ENCODE assay signal across 16 mouse cellular contexts in the genomic region with DNA sequence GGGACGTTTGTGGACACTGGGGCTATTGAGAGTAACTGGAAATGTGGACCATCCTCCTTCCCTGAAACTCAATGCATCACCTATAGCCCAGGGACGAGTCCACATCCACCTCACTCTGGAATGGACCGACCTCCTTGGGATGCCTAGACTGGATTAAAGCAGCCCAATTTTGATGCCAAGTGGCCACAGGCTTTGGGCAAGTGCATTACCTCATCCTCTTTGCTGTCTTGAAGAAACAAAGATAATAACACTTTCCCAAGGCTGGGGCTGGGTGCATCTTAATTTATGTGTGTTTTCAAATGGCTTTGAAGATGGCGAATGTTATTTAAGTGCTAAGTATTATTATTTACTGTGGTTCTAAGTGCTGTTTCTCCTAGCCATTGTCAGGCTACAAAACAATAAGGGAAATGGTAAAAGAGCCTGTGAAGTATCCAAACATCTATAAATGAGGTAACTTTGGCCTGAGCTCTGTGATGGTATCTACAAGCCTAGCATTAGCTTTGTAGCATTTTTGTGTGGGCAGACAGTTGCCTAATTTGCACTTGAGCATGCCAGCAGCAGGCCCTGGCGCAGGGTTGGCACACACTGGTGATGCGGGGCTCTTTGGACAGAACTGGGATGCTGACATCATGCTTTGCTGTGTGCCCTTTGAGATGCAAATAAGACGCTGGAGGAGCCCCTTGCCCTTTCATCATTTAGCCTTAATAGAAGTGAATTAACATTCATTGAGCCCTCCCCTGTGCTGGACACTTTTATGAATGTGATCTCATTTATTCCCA.
A peak's percentile ranks its signal among the peaks of the same experiment; 100 is the strongest.
DNase-seq lines count a peak whose midpoint lies in the region; ATAC-seq and TF ChIP-seq lines count a peak whose summit lies in the region.
"Had no signal": no experiment of that assay in that cellular context is flagged by ENCODE, and none has a peak within 500 bp of the region (broad histone marks: within the 10 kb centered on the region; RNA-seq: fewer than 3 reads in every experiment).

No protein-coding gene starts in this region.

- no peak overlapping the region for H3K9ac ChIP-seq in midbrain, postnatal 0 days (replicated peaks; ENCODE audit: low read length, poor library complexity, severe bottlenecking)
- no peak overlapping the region for H3K9ac ChIP-seq in midbrain, embryonic 13.5 days (replicated peaks)
- H3K9ac ChIP-seq in forebrain, embryonic 16.5 days (replicated peaks; ENCODE audit: low read depth, low read length), result no peak overlapping the region
- H3K9ac ChIP-seq: kidney, embryonic 15.5 days had no signal

- no peak for TF ChIP-seq CTCF in midbrain, postnatal 0 days (IDR thresholded peaks at IDR 0.05)

- 80% methylated on average over 7 of the region's 7 CpGs for WGBS in midbrain, postnatal 0 days
- WGBS in midbrain, embryonic 13.5 days, result 83% methylated on average over 7 of the region's 7 CpGs
- WGBS in forebrain, embryonic 16.5 days, result 28% methylated on average over 7 of the region's 7 CpGs

- 0 out of 2 replicates have a peak, but pooled peaks have one; percentile 27 for ATAC-seq in midbrain, postnatal 0 days (ENCODE audit: low FRiP score)
- ATAC-seq in midbrain, embryonic 13.5 days, result no peak
- ATAC-seq in forebrain, embryonic 16.5 days, result peak; percentile 98
- ATAC-seq: intestine, embryonic 16.5 days had no signal

- no peak overlapping the region for H3K4me3 ChIP-seq in midbrain, postnatal 0 days (ENCODE audit: low read depth, low read length)
- no peak overlapping the region for H3K4me3 ChIP-seq in midbrain, embryonic 13.5 days (replicated peaks)
- H3K4me3 ChIP-seq in forebrain, embryonic 16.5 days (replicated peaks; ENCODE audit: low read length), result no peak overlapping the region
- H3K4me3 ChIP-seq: embryonic facial prominence, embryonic 10.5 days; kidney, embryonic 15.5 days; limb, embryonic 10.5 days had no signal

- no peak overlapping the region for H3K27ac ChIP-seq in midbrain, postnatal 0 days (ENCODE audit: low read depth, low read length)
- H3K27ac ChIP-seq in midbrain, embryonic 13.5 days, result no peak overlapping the region
- H3K27ac ChIP-seq in forebrain, embryonic 16.5 days (ENCODE audit: low read length), result no peak overlapping the region
- H3K27ac ChIP-seq: embryonic facial prominence, embryonic 10.5 days; kidney, embryonic 15.5 days; limb, embryonic 10.5 days had no signal

- no peak overlapping the region for H3K4me2 ChIP-seq in midbrain, postnatal 0 days (ENCODE audit: low read depth, low read length, poor library complexity, severe bottlenecking)
- H3K4me2 ChIP-seq in midbrain, embryonic 13.5 days (replicated peaks), result no peak overlapping the region
- no peak overlapping the region for H3K4me2 ChIP-seq in forebrain, embryonic 16.5 days (ENCODE audit: low read length)
- H3K4me2 ChIP-seq: heart, embryonic 11.5 days; kidney, embryonic 15.5 days; liver, embryonic 11.5 days had no signal

- no peaks in the 10 kb centered on the region for H3K36me3 ChIP-seq in midbrain, postnatal 0 days (ENCODE audit: insufficient read depth, low read length)
- H3K36me3 ChIP-seq in midbrain, embryonic 13.5 days, result no peaks in the 10 kb centered on the region
- H3K36me3 ChIP-seq in forebrain, embryonic 16.5 days (ENCODE audit: control insufficient read depth, insufficient read depth), result no peaks in the 10 kb centered on the region
- H3K36me3 ChIP-seq: embryonic facial prominence, embryonic 10.5 days; kidney, embryonic 15.5 days; limb, embryonic 10.5 days had no signal

- H3K27me3 ChIP-seq in midbrain, postnatal 0 days (ENCODE audit: insufficient read depth, low read length), result no peaks in the 10 kb centered on the region
- no peaks in the 10 kb centered on the region for H3K27me3 ChIP-seq in midbrain, embryonic 13.5 days
- H3K27me3 ChIP-seq in forebrain, embryonic 16.5 days (replicated peaks; ENCODE audit: control insufficient read depth, insufficient read depth, low read length), result no peaks in the 10 kb centered on the region
- H3K27me3 ChIP-seq: kidney, embryonic 15.5 days had no signal

- no peaks in the 10 kb centered on the region for H3K4me1 ChIP-seq in midbrain, postnatal 0 days (ENCODE audit: insufficient read depth, low read length)
- H3K4me1 ChIP-seq in midbrain, embryonic 13.5 days (replicated peaks), result no peaks in the 10 kb centered on the region
- no peaks in the 10 kb centered on the region for H3K4me1 ChIP-seq in forebrain, embryonic 16.5 days (replicated peaks; ENCODE audit: control insufficient read depth, insufficient read depth, low read length)
- H3K4me1 ChIP-seq: kidney, embryonic 15.5 days had no signal

- H3K9me3 ChIP-seq in midbrain, postnatal 0 days (ENCODE audit: low read length), result no peaks in the 10 kb centered on the region
- no peaks in the 10 kb centered on the region for H3K9me3 ChIP-seq in midbrain, embryonic 13.5 days
- no peaks in the 10 kb centered on the region for H3K9me3 ChIP-seq in forebrain, embryonic 16.5 days (ENCODE audit: control insufficient read depth, low read length)
- H3K9me3 ChIP-seq: embryonic facial prominence, embryonic 10.5 days; kidney, embryonic 15.5 days; limb, embryonic 10.5 days had no signal

- DNase-seq in layer of hippocampus, adult 11-12 months (ENCODE audit: low spot score), result peak; percentile 9
- DNase-seq in layer of hippocampus, postnatal 25 days (ENCODE audit: extremely low spot score in 1 of 2, low spot score in 1 of 2), result no peak
- DNase-seq in midbrain, postnatal 0 days (ENCODE audit: low spot score), result peak; percentile 33
- peak; percentile 94 for DNase-seq in fat pad, adult 2 months (ENCODE audit: extremely low read depth, low read depth, low spot score)
- no peak for DNase-seq in ovary, postnatal 36 days (ENCODE audit: low spot score)
- DNase-seq: gastrocnemius, postnatal 36 days; lung, adult 2 months; thymus, postnatal 36 days had no signal

Comparison
In these comparisons a context has a peak if more than half of its experiments do, and no peak if none do; other contexts are left out.
1. DNase-seq: peak in layer of hippocampus, adult 11-12 months (single experiment), midbrain, postnatal 0 days (single experiment) and fat pad, adult 2 months (single experiment); none in layer of hippocampus, postnatal 25 days (0 of 2) and ovary, postnatal 36 days (single experiment).